Mouse (Mus musculus) cortical plate, adult 2 months (tissue): ENCODE measurements around the gene Rccd1.

Experiments used
- CTCF ChIP-seq: fragments of 200-500 bp; IDR thresholded peaks from 2 replicates; pipeline ENCODE4 v1.5.1; 2011; ENCODE audit warnings: mild to moderate bottlenecking, control low read depth, low read length; ENCODE audit not compliant: insufficient read depth; ENCODE audit errors: extremely low read depth
- POLR2A ChIP-seq: fragments of 200-500 bp; IDR thresholded peaks from 2 replicates; pipeline ENCODE4 v1.6.1; 2011; ENCODE audit warnings: mild to moderate bottlenecking, low read length, control low read depth; ENCODE audit not compliant: insufficient read depth; ENCODE audit errors: extremely low read depth

- TF ChIP-seq CTCF (no peak), POLR2A (no peak)
Measured at GRCm38 (mm10) chr7:80257706-80258105, 66.5 kb downstream of the Rccd1 start.
